Mouse (Mus musculus): Measurements from ENCODE around the gene Minos1.

The Minos1 gene

GRCm38 (mm10) chr4:139144577-139144976 is 13.7 kb upstream of the Minos1 start:
- no peak for DNase-seq (ENCODE audit: low spot score in 2 of 2)

- no peak for DNase-seq (ENCODE audit: low spot score in 2 of 2)
Observed at GRCm38 (mm10) chr4:139142985-139143384, 12.1 kb upstream of the Minos1 start.

- no peak for DNase-seq (ENCODE audit: low spot score in 2 of 2)
Observed at GRCm38 (mm10) chr4:139141785-139142184, 10.9 kb upstream of the Minos1 start.

GRCm38 (mm10) chr4:139140267-139140666 is 9.4 kb upstream of the Minos1 start:
- no peak for DNase-seq (ENCODE audit: low spot score in 2 of 2)

GRCm38 (mm10) chr4:139136011-139136410 is 5.1 kb upstream of the Minos1 start:
- DNase-seq (ENCODE audit: low spot score in 2 of 2): no peak

GRCm38 (mm10) chr4:139133109-139133508 is 2.2 kb upstream of the Minos1 start:
- no peak for DNase-seq (ENCODE audit: low spot score in 2 of 2)

- no peak for DNase-seq (ENCODE audit: low spot score in 2 of 2)
Observed at GRCm38 (mm10) chr4:139131858-139132672, 1.2 kb upstream of the Minos1 start.

GRCm38 (mm10) chr4:139129806-139130700 is 860 bp downstream of the Minos1 start:
- peak; percentile 53 to 54 for DNase-seq (ENCODE audit: low spot score in 2 of 2)

GRCm38 (mm10) chr4:139126475-139126874 is 4.4 kb downstream of the Minos1 start:
- DNase-seq (ENCODE audit: low spot score in 2 of 2): no peak

GRCm38 (mm10) chr4:139124940-139125339 is 6.0 kb downstream of the Minos1 start:
- DNase-seq (ENCODE audit: low spot score in 2 of 2): no peak

GRCm38 (mm10) chr4:139122557-139122956 is 8.4 kb downstream of the Minos1 start:
- DNase-seq (ENCODE audit: low spot score in 2 of 2): no peak

GRCm38 (mm10) chr4:139120998-139121397 is 9.9 kb downstream of the Minos1 start:
- no peak for DNase-seq (ENCODE audit: low spot score in 2 of 2)

GRCm38 (mm10) chr4:139120281-139120814 is 10.6 kb downstream of the Minos1 start:
- DNase-seq (ENCODE audit: low spot score in 2 of 2): no peak

- DNase-seq (ENCODE audit: low spot score in 2 of 2): no peak
Observed at GRCm38 (mm10) chr4:139116356-139117063, 14.4 kb downstream of the Minos1 start.

GRCm38 (mm10) chr4:139115721-139116120 is 15.2 kb downstream of the Minos1 start:
- DNase-seq (ENCODE audit: low spot score in 2 of 2): no peak

GRCm38 (mm10) chr4:139112482-139112881 is 18.4 kb downstream of the Minos1 start:
- DNase-seq (ENCODE audit: low spot score in 2 of 2): no peak

GRCm38 (mm10) chr4:139111421-139111820 is 19.5 kb downstream of the Minos1 start:
- no peak for DNase-seq (ENCODE audit: low spot score in 2 of 2)

- DNase-seq (ENCODE audit: low spot score in 2 of 2): no peak
Observed at GRCm38 (mm10) chr4:139110858-139111257, 20.1 kb downstream of the Minos1 start.

GRCm38 (mm10) chr4:139105453-139105852 is 25.5 kb downstream of the Minos1 start:
- no peak for DNase-seq (ENCODE audit: low spot score in 2 of 2)

GRCm38 (mm10) chr4:139101546-139101945 is 29.4 kb downstream of the Minos1 start:
- no peak for DNase-seq (ENCODE audit: low spot score in 2 of 2)

- no peak for DNase-seq (ENCODE audit: low spot score in 2 of 2)
Observed at GRCm38 (mm10) chr4:139100326-139100725, 30.6 kb downstream of the Minos1 start.

GRCm38 (mm10) chr4:139096201-139096600 is 34.7 kb downstream of the Minos1 start:
- no peak for DNase-seq (ENCODE audit: low spot score in 2 of 2)
